Mouse (Mus musculus) erythroblast, embryonic 14.5 days (primary cell): ENCODE data around the gene Arhgap5.
"Not testable (repeated sequence)": the region's sequence is repeated elsewhere in the genome, so short reads cannot be mapped to it uniquely, and the experiment has no call there.

Experiments
- GATA1 ChIP-seq: IDR thresholded peaks from 2 replicates; pipeline ENCODE4 v1.6.1; 2012; ENCODE audit warnings: low read length, inconsistent platforms, mixed read lengths
- TAL1 ChIP-seq: IDR thresholded peaks from 3 replicates; pipeline ENCODE4 v1.6.1; 2012; ENCODE audit warnings: low read length, inconsistent platforms, mixed read lengths

- not testable (repeated sequence) for TF ChIP-seq GATA1, TAL1
Observed at GRCm38 (mm10) chr12:52586466-52586865, 82.7 kb downstream of the Arhgap5 start.
